Mouse (Mus musculus) thymus, adult 2 months (tissue): ENCODE data around the gene Pom121l2. TPM values are rescaled to one million over a fixed set of nuclear protein-coding genes. Genes with fewer than 3 reads are reported as not detected.

Experiments used
- DNase-seq: peaks from one replicate; pipeline ENCODE4 v3.0.0; 2021
- H3K27ac ChIP-seq: fragments of 200-500 bp; 2 replicates; pipeline ENCODE4 v1.5.1; 2012; ENCODE audit warnings: low read length, control low read depth; ENCODE audit not compliant: control insufficient read depth, insufficient read depth
- H3K27me3 ChIP-seq: fragments of 200-500 bp; 2 replicates; pipeline ENCODE4 v1.6.1; 2012; ENCODE audit warnings: mild to moderate bottlenecking, low read length, moderate library complexity, mixed read lengths; ENCODE audit not compliant: control insufficient read depth, insufficient read depth
- H3K36me3 ChIP-seq: fragments of 200-500 bp; 2 replicates; pipeline ENCODE4 v1.6.1; 2012; ENCODE audit warnings: mild to moderate bottlenecking, low read length, moderate library complexity; ENCODE audit not compliant: control insufficient read depth, insufficient read depth
- H3K4me1 ChIP-seq: fragments of 200-500 bp; replicated peaks from 2 replicates; pipeline ENCODE4 v1.6.1; 2012; ENCODE audit warnings: low read length; ENCODE audit not compliant: control insufficient read depth, insufficient read depth
- H3K4me3 ChIP-seq: fragments of 200-500 bp; 2 replicates; pipeline ENCODE4 v1.5.1; 2012; ENCODE audit warnings: mild to moderate bottlenecking, low read length, control low read depth, moderate library complexity; ENCODE audit not compliant: control insufficient read depth, insufficient read depth
- CTCF ChIP-seq: fragments of 200-500 bp; IDR thresholded peaks from 2 replicates; pipeline ENCODE4 v1.5.1; 2012; ENCODE audit warnings: mild to moderate bottlenecking, control low read depth, low read length, moderate library complexity, borderline replicate concordance; ENCODE audit not compliant: control insufficient read depth, poor library complexity, insufficient read depth; ENCODE audit errors: extremely low read depth
- POLR2A ChIP-seq: fragments of 200-500 bp; IDR thresholded peaks from 2 replicates; pipeline ENCODE4 v1.6.1; 2012; ENCODE audit warnings: mild to moderate bottlenecking, low read length, control low read depth, moderate library complexity; ENCODE audit not compliant: control insufficient read depth, poor library complexity, insufficient read depth; ENCODE audit errors: extremely low read depth
- WGBS: fragments of 180-500 bp; shearing (Covaris S2); methylation state at CpG from one replicate; pipeline ENCODE4 v1.1.7; 2018; 5-methylcytosine and 5-hydroxymethylcytosine counted together
- polyA plus RNA-seq: library from polyadenylated mRNA; depleted of rRNA; stranded (reverse); fragments of >200 nt; gene quantifications from 2 replicates; pipeline ENCODE4 v1.2.3, GENCODE M21; 2012

The Pom121l2 gene
- polyA plus RNA-seq, 1 experiment, result 0.08 TPM

DNA sequence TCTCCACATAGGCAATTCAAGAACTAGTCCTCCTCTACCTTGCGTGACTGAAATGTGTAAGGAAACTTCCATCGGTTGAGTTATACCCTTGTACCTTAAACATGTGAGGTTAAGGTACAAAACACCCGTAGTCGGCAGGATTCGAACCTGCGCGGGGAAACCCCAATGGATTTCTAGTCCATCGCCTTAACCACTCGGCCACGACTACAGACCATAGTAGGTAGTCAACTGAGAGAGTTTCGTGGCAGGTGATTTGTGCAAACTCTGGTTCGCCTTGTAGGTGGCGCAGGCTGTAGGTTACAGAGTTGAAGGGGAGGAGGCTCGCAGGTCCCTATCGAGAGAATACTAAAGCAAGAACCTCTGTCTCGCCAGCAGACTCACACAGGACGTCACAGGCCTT lies 44.0 kb upstream of the Pom121l2 start:
- Histone ChIP-seq H3K27me3 (no peaks in the 10 kb centered on the region), H3K4me1 (peaks cover 7% of the 10 kb centered on the region), H3K27ac (no peak overlapping the region), H3K36me3 (no peaks in the 10 kb centered on the region), H3K4me3 (peak overlapping the region; percentile 13)
- DNase-seq, result peak; percentile 76
- WGBS, result 40% methylated on average over 17 of the region's 17 CpGs
- no peak for TF ChIP-seq POLR2A
- TF ChIP-seq CTCF, result no peak

DNA sequence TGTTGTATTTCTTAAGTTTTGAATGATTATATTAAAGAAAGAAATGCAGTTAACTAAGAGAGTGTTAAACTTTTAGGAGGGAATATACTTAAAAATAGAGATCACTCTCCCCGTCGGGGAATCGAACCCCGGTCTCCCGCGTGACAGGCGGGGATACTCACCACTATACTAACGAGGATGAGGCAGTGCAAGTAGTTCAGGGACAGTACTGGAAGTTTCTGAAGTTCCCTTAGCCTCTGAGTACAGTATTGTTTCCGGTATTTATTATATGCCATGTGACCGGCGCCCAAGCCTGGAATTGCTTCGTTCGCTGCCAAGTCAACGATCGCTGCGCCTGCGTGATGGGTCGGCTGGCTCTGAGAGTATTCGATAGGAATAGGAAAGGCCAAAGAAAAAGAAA lies 40.8 kb upstream of the Pom121l2 start:
- Histone ChIP-seq H3K4me3 (peak overlapping the region; percentile 53), H3K27ac (peak overlapping the region; percentile 39; the same call in 1 of the 2 replicates), H3K36me3 (no peaks in the 10 kb centered on the region), H3K27me3 (no peaks in the 10 kb centered on the region), H3K4me1 (peaks cover 7% of the 10 kb centered on the region)
- WGBS, result under 1% methylated on average over 19 of the region's 19 CpGs
- peak; percentile 90 for DNase-seq
- TF ChIP-seq CTCF (no peak), POLR2A (no peak)

DNA sequence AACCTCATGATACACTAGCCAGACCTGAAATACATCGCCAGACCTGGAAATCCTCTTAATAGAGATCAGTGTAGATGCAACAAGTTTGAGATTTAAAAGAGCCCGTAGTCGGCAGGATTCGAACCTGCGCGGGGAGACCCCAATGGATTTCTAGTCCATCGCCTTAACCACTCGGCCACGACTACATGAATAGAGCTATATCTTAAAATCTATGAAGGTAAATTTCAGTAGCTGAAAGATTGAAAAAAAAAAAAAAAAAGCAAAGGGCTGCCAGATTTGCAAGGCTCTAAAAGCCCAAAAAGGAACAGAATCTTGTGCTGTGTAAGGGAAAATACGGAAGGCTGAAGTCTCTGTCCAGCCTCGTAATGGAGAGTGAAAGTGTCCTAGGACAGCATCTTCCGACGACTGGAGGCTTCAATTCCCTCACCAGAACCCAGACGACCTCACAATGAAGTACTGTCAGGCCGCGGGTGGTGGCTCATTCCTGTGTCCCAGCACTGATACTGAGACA lies 40.1 kb upstream of the Pom121l2 start:
- Histone ChIP-seq H3K4me3 (peak overlapping the region; percentile 34), H3K36me3 (no peaks in the 10 kb centered on the region), H3K27me3 (no peaks in the 10 kb centered on the region), H3K27ac (no peak overlapping the region), H3K4me1 (peaks cover 10% of the 10 kb centered on the region)
- WGBS, result 1% methylated on average over 16 of the region's 16 CpGs
- TF ChIP-seq CTCF (no peak), POLR2A (no peak)
- DNase-seq, result peak; percentile 88

DNA sequence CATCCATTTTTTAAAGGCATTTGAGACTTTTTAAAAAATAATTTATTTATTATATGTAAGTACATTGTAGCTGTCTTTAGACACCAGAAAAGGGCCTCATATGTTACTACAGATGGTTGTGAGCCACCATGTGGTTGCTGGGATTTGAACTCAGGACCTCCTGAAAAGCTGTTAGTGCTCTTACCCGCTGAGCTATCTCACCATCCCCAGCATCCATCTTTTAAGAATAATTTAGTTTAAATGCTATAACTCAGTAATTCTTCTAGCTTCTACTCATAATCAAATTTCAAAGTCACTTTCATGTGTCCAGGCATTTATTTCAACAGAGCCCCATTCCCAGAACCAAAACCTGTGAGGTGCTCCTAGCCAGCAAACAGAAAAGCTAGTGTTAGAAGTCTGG lies 37.4 kb upstream of the Pom121l2 start:
- Histone ChIP-seq H3K27me3 (no peaks in the 10 kb centered on the region), H3K36me3 (no peaks in the 10 kb centered on the region), H3K27ac (no peak overlapping the region), H3K4me1 (peaks cover 6% of the 10 kb centered on the region), H3K4me3 (no peak overlapping the region)
- 92% methylated on average over 1 of the region's 1 CpGs for WGBS
- DNase-seq, result no peak
- no peak for TF ChIP-seq POLR2A
- TF ChIP-seq CTCF, result no peak

DNA sequence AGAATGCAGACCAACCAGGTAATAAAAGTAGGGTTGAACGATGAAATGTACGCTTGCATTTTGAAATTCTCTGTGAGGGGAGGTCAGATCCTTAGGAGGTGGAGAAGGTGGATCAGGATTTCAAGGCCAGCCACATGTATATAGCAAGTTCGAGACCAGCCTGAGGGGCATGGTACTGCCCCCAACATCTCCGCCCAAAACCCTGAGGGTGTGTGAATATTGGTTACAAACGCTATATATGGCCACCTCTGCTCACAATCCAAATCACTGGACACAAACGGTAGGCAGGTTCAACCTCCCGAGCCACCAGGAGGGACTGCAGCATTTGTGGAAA lies 36.4 kb upstream of the Pom121l2 start:
- DNase-seq, result no peak
- H3K27ac ChIP-seq, result no peak overlapping the region
- 2% methylated on average over 7 of the region's 7 CpGs for WGBS

DNA sequence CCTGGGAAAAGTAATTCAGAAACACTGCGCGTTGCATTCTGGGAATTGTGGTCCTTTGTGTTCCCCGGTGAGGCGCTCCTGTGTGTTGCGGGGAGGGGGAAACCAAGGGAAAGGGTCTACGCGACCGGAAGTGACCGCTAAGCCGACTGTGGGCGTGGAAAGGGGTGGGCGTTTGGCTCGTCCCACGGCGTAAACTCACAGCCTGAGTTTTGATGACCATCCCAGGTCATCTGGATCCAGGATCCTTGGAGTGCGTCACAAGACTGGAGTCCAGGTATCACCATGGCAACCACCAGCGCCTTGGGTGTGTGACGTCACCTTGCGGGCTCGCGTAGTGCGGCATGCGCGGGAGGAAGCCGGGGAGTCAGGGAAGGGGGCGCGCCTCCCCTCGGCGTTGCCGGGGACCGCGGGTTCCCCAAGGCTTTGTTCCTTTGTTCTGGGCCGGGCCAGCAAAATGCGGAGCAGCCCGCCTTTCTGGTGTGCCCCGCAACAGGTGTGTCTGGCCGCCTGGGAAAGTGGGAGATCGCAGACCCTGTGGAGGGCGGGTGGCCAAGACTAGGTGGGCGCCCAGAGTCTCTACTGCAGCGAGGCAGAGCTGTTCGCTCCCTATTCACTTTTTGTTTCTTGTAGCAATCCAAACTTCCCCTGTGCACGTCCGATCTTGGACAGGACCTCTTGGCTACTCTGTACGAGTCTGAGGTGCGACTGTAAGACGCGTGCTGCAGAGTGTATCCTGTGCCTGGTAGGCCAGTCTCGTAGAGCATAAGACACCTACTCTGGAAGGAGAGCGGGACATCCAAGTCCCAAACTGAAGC lies 35.9 kb upstream of the Pom121l2 start, which contains the start of gene Zfp184:
TSS of gene Zfp184 (plus strand) at position 169 of the 815 bp plus-strand sequence.
- under 1% methylated on average over 50 of the region's 50 CpGs for WGBS
- H3K36me3 ChIP-seq, result no peaks in the 10 kb centered on the region
- peak within 1 kb of the TSS; percentile 87 for H3K4me3 ChIP-seq
- H3K27ac ChIP-seq, result no peak within 1 kb of the TSS
- no peaks in the 10 kb centered on the region for H3K27me3 ChIP-seq
- peak; percentile 88 for DNase-seq
- TF ChIP-seq POLR2A (no peak), CTCF (0 out of 2 replicates have a peak, but pooled peaks have one; percentile 29)
- peaks cover 6% of the 10 kb centered on the region for H3K4me1 ChIP-seq

More for the DNA sequence above, 36.4 kb upstream of the Pom121l2 start:
- TF ChIP-seq POLR2A, result no peak
- no peaks in the 10 kb centered on the region for H3K27me3 ChIP-seq
- no peaks in the 10 kb centered on the region for H3K36me3 ChIP-seq
- H3K4me3 ChIP-seq, result peak overlapping the region; percentile 87
- H3K4me1 ChIP-seq, result peaks cover 6% of the 10 kb centered on the region

DNA sequence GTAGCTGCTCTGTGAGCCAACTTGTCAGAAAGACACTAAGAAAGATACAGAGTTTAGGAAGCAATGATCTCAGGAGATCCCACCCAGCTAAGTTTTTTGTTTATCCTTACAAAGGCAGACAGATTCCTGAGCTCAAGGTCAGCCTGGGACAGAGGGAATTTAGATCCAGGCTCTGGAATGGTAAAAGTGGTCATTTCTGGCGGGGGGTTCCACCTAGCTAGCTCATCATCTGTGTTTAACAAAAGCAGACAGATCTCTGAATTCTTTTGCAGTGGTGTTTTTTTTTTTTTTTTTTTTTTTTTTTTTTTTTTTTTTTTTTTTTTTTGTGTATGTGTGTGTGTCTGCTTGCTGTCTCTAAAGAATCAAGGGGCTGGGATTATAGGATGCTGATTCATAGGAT lies 11.7 kb upstream of the Pom121l2 start:
- no peaks in the 10 kb centered on the region for H3K36me3 ChIP-seq
- no peaks in the 10 kb centered on the region for H3K4me1 ChIP-seq
- H3K27ac ChIP-seq, result no peak overlapping the region
- WGBS, result 79% methylated on average over 1 of the region's 1 CpGs
- no peak for TF ChIP-seq CTCF
- TF ChIP-seq POLR2A, result no peak
- no peaks in the 10 kb centered on the region for H3K27me3 ChIP-seq
- H3K4me3 ChIP-seq, result no peak overlapping the region
- DNase-seq, result no peak
